Mouse (Mus musculus): Measurements from ENCODE around the gene Rnd1. TPM values are rescaled to one million over a fixed set of nuclear protein-coding genes. Genes with fewer than 3 reads are reported as not detected.

Gene Rnd1
- 8.0 and 8.3 TPM in 2 replicates for polyA plus RNA-seq (2016; fragmentation: Nextera tagmentation; extraction: Ambion mirVana)

GRCm38 (mm10) chr15:98676940-98677728 is at the start of gene Rnd1:
Rnd1 (minus strand) TSS chr15:98677461.
- WGBS, result 1% methylated on average over 37 of the region's 37 CpGs

GRCm38 (mm10) chr15:98726746-98727145 is 49.5 kb upstream of the Rnd1 start:
- Histone ChIP-seq H3K9me3 (no peaks in the 10 kb centered on the region), H3K4me2 (replicated peaks) (peak overlapping the region; percentile 89), H3K4me3 (peak overlapping the region; percentile 45; the same call in 1 of the 2 replicates), H3K36me3 (no peaks in the 10 kb centered on the region), H3K27ac (replicated peaks) (no peak overlapping the region), H3K4me1 (peaks cover 32% of the 10 kb centered on the region), H3K9ac (replicated peaks) (no peak overlapping the region; the same call in 1 of the 2 replicates), H3K27me3 (peaks cover 66% of the 10 kb centered on the region)
- WGBS, result 48% methylated on average over 7 of the region's 7 CpGs
- ATAC-seq (ENCODE audit: low FRiP score, low read depth), result no peak

More at GRCm38 (mm10) chr15:98676940-98677728, at the start of gene Rnd1:
- Histone ChIP-seq H3K4me2 (replicated peaks) (peak within 1 kb of the TSS; percentile 99), H3K4me3 (peak within 1 kb of the TSS; percentile 56), H3K4me1 (peaks cover 44% of the 10 kb centered on the region), H3K9ac (replicated peaks) (peak within 1 kb of the TSS; percentile 56), H3K9me3 (no peaks in the 10 kb centered on the region), H3K36me3 (peaks cover 10% of the 10 kb centered on the region; the same call in 1 of the 2 replicates), H3K27ac (replicated peaks) (0 out of 2 replicates have a peak within 1 kb of the TSS, but pooled peaks have one; percentile 7), H3K27me3 (peaks cover 30% of the 10 kb centered on the region)
- ATAC-seq (ENCODE audit: low FRiP score, low read depth), result peak; percentile 90

GRCm38 (mm10) chr15:98726079-98726478 is 48.8 kb upstream of the Rnd1 start:
- Histone ChIP-seq H3K9ac (replicated peaks) (no peak overlapping the region), H3K4me3 (no peak overlapping the region), H3K27me3 (peaks cover 69% of the 10 kb centered on the region), H3K4me2 (replicated peaks) (no peak overlapping the region), H3K4me1 (peaks cover 32% of the 10 kb centered on the region), H3K9me3 (no peaks in the 10 kb centered on the region), H3K27ac (replicated peaks) (no peak overlapping the region), H3K36me3 (no peaks in the 10 kb centered on the region)
- 79% methylated on average over 4 of the region's 4 CpGs for WGBS
- no peak for ATAC-seq (ENCODE audit: low FRiP score, low read depth)

GRCm38 (mm10) chr15:98724441-98724840 is 47.2 kb upstream of the Rnd1 start:
- Histone ChIP-seq H3K27me3 (peaks cover 69% of the 10 kb centered on the region), H3K36me3 (no peaks in the 10 kb centered on the region), H3K27ac (replicated peaks) (no peak overlapping the region), H3K4me1 (peaks cover 32% of the 10 kb centered on the region), H3K4me2 (replicated peaks) (peak overlapping the region; percentile 26), H3K4me3 (0 out of 2 replicates have a peak overlapping the region, but pooled peaks have one; percentile 0), H3K9ac (replicated peaks) (no peak overlapping the region), H3K9me3 (no peaks in the 10 kb centered on the region)
- ATAC-seq (ENCODE audit: low FRiP score, low read depth), result no peak
- 26% methylated on average over 18 of the region's 19 CpGs for WGBS

- H3K27me3 ChIP-seq, result peaks cover 54% of the 10 kb centered on the region
- H3K9me3 ChIP-seq, result no peaks in the 10 kb centered on the region
- H3K4me1 ChIP-seq, result peaks cover 30% of the 10 kb centered on the region
- WGBS, result 74% methylated on average over 14 of the region's 14 CpGs
- H3K9ac ChIP-seq (replicated peaks), result no peak overlapping the region
- no peak overlapping the region for H3K27ac ChIP-seq (replicated peaks)
- no peak overlapping the region for H3K4me3 ChIP-seq
- ATAC-seq (ENCODE audit: low FRiP score, low read depth), result no peak
- H3K36me3 ChIP-seq, result no peaks in the 10 kb centered on the region
- H3K4me2 ChIP-seq (replicated peaks), result no peak overlapping the region
Measured at GRCm38 (mm10) chr15:98722854-98723253, 45.6 kb upstream of the Rnd1 start.

- H3K27me3 ChIP-seq, result peaks cover 47% of the 10 kb centered on the region
- H3K9ac ChIP-seq (replicated peaks), result no peak overlapping the region
- ATAC-seq (ENCODE audit: low FRiP score, low read depth), result no peak
- peaks cover 23% of the 10 kb centered on the region for H3K4me1 ChIP-seq
- no peaks in the 10 kb centered on the region for H3K36me3 ChIP-seq
- WGBS, result 71% methylated on average over 8 of the region's 8 CpGs
- H3K27ac ChIP-seq (replicated peaks), result no peak overlapping the region
- no peak overlapping the region for H3K4me2 ChIP-seq (replicated peaks)
- H3K4me3 ChIP-seq, result no peak overlapping the region
- H3K9me3 ChIP-seq, result no peaks in the 10 kb centered on the region
Measured at GRCm38 (mm10) chr15:98722191-98722590, 44.9 kb upstream of the Rnd1 start.

- Histone ChIP-seq H3K36me3 (no peaks in the 10 kb centered on the region), H3K9me3 (no peaks in the 10 kb centered on the region), H3K4me3 (no peak overlapping the region), H3K4me1 (no peaks in the 10 kb centered on the region; the same call in 1 of the 2 replicates), H3K27me3 (peaks cover 17% of the 10 kb centered on the region), H3K27ac (replicated peaks) (no peak overlapping the region), H3K4me2 (replicated peaks) (no peak overlapping the region), H3K9ac (replicated peaks) (no peak overlapping the region)
- no peak for ATAC-seq (ENCODE audit: low FRiP score, low read depth)
- 70% methylated on average over 16 of the region's 16 CpGs for WGBS
Measured at GRCm38 (mm10) chr15:98717301-98717700, 40.0 kb upstream of the Rnd1 start.

- Histone ChIP-seq H3K4me1 (0 out of 2 replicates have a peak, but pooled peaks cover 3% of the 10 kb centered on the region), H3K27ac (replicated peaks) (no peak overlapping the region), H3K27me3 (peaks cover 10% of the 10 kb centered on the region), H3K9me3 (no peaks in the 10 kb centered on the region), H3K4me2 (replicated peaks) (no peak overlapping the region), H3K9ac (replicated peaks) (no peak overlapping the region), H3K36me3 (no peaks in the 10 kb centered on the region), H3K4me3 (no peak overlapping the region)
- 84% methylated on average over 5 of the region's 5 CpGs for WGBS
- ATAC-seq (ENCODE audit: low FRiP score, low read depth), result no peak
Measured at GRCm38 (mm10) chr15:98714230-98714652, 37.0 kb upstream of the Rnd1 start.

GRCm38 (mm10) chr15:98710442-98710841 is 33.2 kb upstream of the Rnd1 start:
- 19% methylated on average over 9 of the region's 9 CpGs for WGBS
- Histone ChIP-seq H3K9ac (replicated peaks) (no peak overlapping the region), H3K36me3 (no peaks in the 10 kb centered on the region), H3K9me3 (no peaks in the 10 kb centered on the region), H3K4me2 (replicated peaks) (no peak overlapping the region), H3K27ac (replicated peaks) (no peak overlapping the region), H3K4me1 (0 out of 2 replicates have a peak, but pooled peaks cover 3% of the 10 kb centered on the region), H3K4me3 (no peak overlapping the region), H3K27me3 (peaks cover 23% of the 10 kb centered on the region)
- ATAC-seq (ENCODE audit: low FRiP score, low read depth), result no peak

- H3K9me3 ChIP-seq, result no peaks in the 10 kb centered on the region
- H3K4me1 ChIP-seq, result 0 out of 2 replicates have a peak, but pooled peaks cover 3% of the 10 kb centered on the region
- peak within 1 kb of the TSS; percentile 44 for H3K4me2 ChIP-seq (replicated peaks)
- H3K4me3 ChIP-seq, result peak within 1 kb of the TSS; percentile 32
- no peak within 1 kb of the TSS for H3K9ac ChIP-seq (replicated peaks)
- no peaks in the 10 kb centered on the region for H3K36me3 ChIP-seq
- peaks cover 27% of the 10 kb centered on the region for H3K27me3 ChIP-seq
- ATAC-seq (ENCODE audit: low FRiP score, low read depth), result no peak
- WGBS, result 18% methylated on average over 16 of the region's 16 CpGs
- H3K27ac ChIP-seq (replicated peaks), result no peak within 1 kb of the TSS
Measured at GRCm38 (mm10) chr15:98707766-98708372, 30.6 kb upstream of the Rnd1 start, which contains the start of gene Ccdc65. Ccdc65 (plus strand) TSS chr15:98708207.

- Histone ChIP-seq H3K36me3 (no peaks in the 10 kb centered on the region), H3K4me2 (replicated peaks) (no peak overlapping the region), H3K27me3 (peaks cover 52% of the 10 kb centered on the region), H3K9ac (replicated peaks) (no peak overlapping the region), H3K27ac (replicated peaks) (no peak overlapping the region), H3K9me3 (no peaks in the 10 kb centered on the region), H3K4me3 (no peak overlapping the region), H3K4me1 (peaks cover 6% of the 10 kb centered on the region; the same call in 1 of the 2 replicates)
- WGBS, result 66% methylated on average over 9 of the region's 9 CpGs
- ATAC-seq (ENCODE audit: low FRiP score, low read depth), result no peak
Measured at GRCm38 (mm10) chr15:98704312-98704711, 27.1 kb upstream of the Rnd1 start.

Data from midbrain, embryonic 12.5 days (tissue).